Mouse (Mus musculus) embryo, embryonic 9.5 days (tissue): ENCODE results near the gene Podxl2.

Experiments used
- DNase-seq: peaks from one replicate; pipeline ENCODE4 v3.0.0-alpha.2; 2017; ENCODE audit errors: extremely low spot score

The Podxl2 gene

GRCm38 (mm10) chr6:88844901-88845565, 29.8 kb downstream of the Podxl2 start:
- DNase-seq, result no peak

GRCm38 (mm10) chr6:88843781-88844725, 30.8 kb downstream of the Podxl2 start:
- no peak for DNase-seq

DNA sequence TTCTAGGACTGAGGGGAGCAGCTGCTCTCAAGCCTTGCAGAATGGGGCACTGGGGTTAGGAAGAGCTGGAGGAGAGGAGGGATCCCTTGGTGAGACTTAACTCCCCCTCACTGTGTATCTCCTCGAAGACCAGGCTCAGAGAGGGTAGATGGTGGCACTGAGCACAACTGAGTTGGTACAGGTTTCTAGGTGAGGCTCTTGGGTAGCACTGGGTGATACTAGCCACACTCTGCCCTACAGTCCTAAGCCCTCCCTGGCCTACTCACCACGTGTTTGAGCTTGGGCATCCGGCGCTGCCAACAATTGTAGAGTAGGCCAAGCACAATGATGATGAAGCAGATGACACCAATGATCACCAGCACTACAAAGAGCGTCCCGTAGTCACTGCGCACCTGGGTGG, 31.6 kb downstream of the Podxl2 start:
- no peak for DNase-seq

DNA sequence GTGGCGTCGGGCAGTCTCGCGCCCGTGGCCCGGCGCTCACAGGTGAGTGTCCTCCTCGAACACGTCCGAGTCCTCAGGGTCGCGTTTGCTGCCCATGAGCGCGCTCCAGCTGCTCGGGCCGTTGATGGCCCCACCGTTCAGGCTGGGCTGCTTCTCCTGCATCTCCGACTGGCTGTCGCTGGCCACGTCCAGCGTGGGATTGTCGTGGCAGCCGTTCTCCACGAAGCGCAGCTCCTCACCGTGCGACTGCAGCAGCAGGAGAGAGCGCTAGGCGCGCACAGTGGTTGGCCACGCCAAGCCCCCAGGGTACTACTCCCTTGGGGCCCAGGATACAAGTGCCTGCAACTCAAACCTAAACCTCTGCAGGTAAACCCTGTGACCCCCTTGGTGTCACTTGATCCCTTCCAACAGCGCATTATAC, 32.1 kb downstream of the Podxl2 start:
- DNase-seq, result no peak

- peak; percentile 100 for DNase-seq
Observed at GRCm38 (mm10) chr6:88841781-88842689, 32.8 kb downstream of the Podxl2 start, which contains the start of gene Abtb1. TSS of gene Abtb1 (minus strand) at chr6:88841984.

GRCm38 (mm10) chr6:88841514-88841780, 33.4 kb downstream of the Podxl2 start:
- DNase-seq, result no peak

GRCm38 (mm10) chr6:88840791-88841513, 33.9 kb downstream of the Podxl2 start:
- DNase-seq, result no peak

- no peak for DNase-seq
Observed at GRCm38 (mm10) chr6:88840211-88840610, 34.6 kb downstream of the Podxl2 start.

GRCm38 (mm10) chr6:88839135-88839970, 35.5 kb downstream of the Podxl2 start:
- no peak for DNase-seq

- DNase-seq, result no peak
Observed at GRCm38 (mm10) chr6:88838613-88839012, 36.2 kb downstream of the Podxl2 start.

GRCm38 (mm10) chr6:88837999-88838398, 36.8 kb downstream of the Podxl2 start:
- no peak for DNase-seq

- DNase-seq, result no peak
Observed at GRCm38 (mm10) chr6:88836178-88836819, 38.5 kb downstream of the Podxl2 start.

GRCm38 (mm10) chr6:88835047-88835446, 39.8 kb downstream of the Podxl2 start:
- DNase-seq, result no peak

- DNase-seq, result no peak
Observed at GRCm38 (mm10) chr6:88833340-88834140, 41.3 kb downstream of the Podxl2 start.

GRCm38 (mm10) chr6:88832663-88833062, 42.2 kb downstream of the Podxl2 start:
- no peak for DNase-seq

- peak; percentile 66 for DNase-seq
Observed at GRCm38 (mm10) chr6:88831456-88831855, 43.4 kb downstream of the Podxl2 start.

- no peak for DNase-seq
Observed at GRCm38 (mm10) chr6:88830112-88830702, 44.6 kb downstream of the Podxl2 start.

DNA sequence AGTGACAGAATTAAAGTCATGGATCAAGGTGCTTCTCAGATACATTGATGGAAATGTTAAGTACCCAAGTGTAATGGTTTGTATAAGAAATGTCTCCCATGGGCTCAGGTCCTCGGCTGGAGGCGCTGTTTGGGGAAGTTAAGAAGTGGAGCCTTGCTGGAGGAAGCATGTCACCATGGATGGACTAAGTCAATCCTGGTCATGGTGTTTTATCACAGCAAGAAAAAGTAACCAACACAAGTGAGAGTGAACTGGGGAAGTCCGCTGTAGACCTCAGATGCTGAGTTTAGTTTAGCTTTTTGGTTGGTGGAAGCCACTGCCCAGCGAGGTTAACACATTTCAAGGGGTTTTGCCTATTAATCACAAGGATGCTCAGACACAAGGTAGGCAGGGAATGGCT, 45.3 kb downstream of the Podxl2 start:
- no peak for DNase-seq
